Mouse (Mus musculus) CH12.LX (cell line): ENCODE data around the gene 4931428L18Rik.

Experiments
- CTCF ChIP-seq, 2 experiments: IDR thresholded peaks in 1 of 2; conservative IDR thresholded peaks in 1 of 2; 2 replicates each; pipeline ENCODE4 v1.5.1; 2011 to 2012; ENCODE audit warnings: low read depth in 2 of 2, low read length in 2 of 2, improper control_type of control experiment in 1 of 2, inconsistent platforms in 1 of 2, mild to moderate bottlenecking in 1 of 2, moderate library complexity in 1 of 2
- EP300 ChIP-seq: IDR thresholded peaks from 2 replicates; pipeline ENCODE4 v1.6.1; 2011; ENCODE audit warnings: low read length, improper control_type of control experiment
- NRF1 ChIP-seq: IDR thresholded peaks from 2 replicates; pipeline ENCODE4 v1.6.1; 2014; ENCODE audit warnings: low read depth, mild to moderate bottlenecking, inconsistent platforms, low read length, improper control_type of control experiment, moderate library complexity
- POLR2A ChIP-seq: IDR thresholded peaks from 2 replicates; pipeline ENCODE4 v1.6.1; 2011; ENCODE audit warnings: low read depth, mild to moderate bottlenecking, improper control_type of control experiment, low read length
- POLR2AphosphoS2 ChIP-seq: IDR thresholded peaks from 2 replicates; pipeline ENCODE4 v1.6.1; 2011; ENCODE audit warnings: low read depth, low read length, improper control_type of control experiment

GRCm38 (mm10) chr1:30951795-30952194, 270.7 kb downstream of the 4931428L18Rik start:
- TF ChIP-seq POLR2A (no peak), EP300 (no peak), CTCF (conservative IDR thresholded peaks at IDR 0.05 in 1 of 2, IDR thresholded peaks at IDR 0.05 in 1 of 2; ENCODE audit: low read depth in 2 of 2, low read length in 2 of 2) (no peak), POLR2AphosphoS2 (no peak), NRF1 (no peak)
